Mouse (Mus musculus) heart, adult 2 months (tissue): ENCODE data around the gene Hdac1. TPM values are rescaled to one million over a fixed set of nuclear protein-coding genes. Genes with fewer than 3 reads are reported as not detected.

ENCODE experiments used
- DNase-seq, 2 experiments: peaks; one replicate each; pipeline ENCODE4 v3.0.0; 2021
- H3K27ac ChIP-seq: fragments of 200-600 bp; 2 replicates; pipeline ENCODE4 v1.8.1; 2022
- H3K27me3 ChIP-seq: fragments of 200-500 bp; 2 replicates; pipeline ENCODE4 v1.6.1; 2012; ENCODE audit warnings: mild to moderate bottlenecking, low read length, inconsistent platforms, mixed read lengths; ENCODE audit not compliant: control insufficient read depth, insufficient read depth
- H3K36me3 ChIP-seq: fragments of 200-500 bp; 2 replicates; pipeline ENCODE4 v1.6.1; 2012; ENCODE audit warnings: low read length, inconsistent platforms; ENCODE audit not compliant: control insufficient read depth, insufficient read depth
- H3K4me1 ChIP-seq: fragments of 200-500 bp; 2 replicates; pipeline ENCODE4 v1.6.1; 2011; ENCODE audit warnings: low read length; ENCODE audit not compliant: control insufficient read depth, insufficient read depth
- H3K4me3 ChIP-seq: fragments of 200-600 bp; 2 replicates; pipeline ENCODE4 v1.8.1; 2022
- H3K79me2 ChIP-seq: fragments of 200-500 bp; replicated peaks from 2 replicates; pipeline ENCODE4 v1.6.1; 2012; ENCODE audit warnings: mild to moderate bottlenecking, inconsistent platforms, low read length, moderate library complexity, mixed read lengths; ENCODE audit not compliant: control insufficient read depth, insufficient read depth
- H3K9ac ChIP-seq: fragments of 200-500 bp; 2 replicates; pipeline ENCODE4 v1.6.1; 2012; ENCODE audit warnings: low read depth, mild to moderate bottlenecking, control low read depth, inconsistent platforms, low read length, mixed read lengths
- CTCF ChIP-seq: fragments of 200-600 bp; IDR thresholded peaks from 2 replicates; pipeline ENCODE4 v1.8.1; 2022; ENCODE audit warnings: antibody characterized with exemption, mild to moderate bottlenecking, moderate library complexity
- EP300 ChIP-seq: fragments of 200-500 bp; IDR thresholded peaks from 2 replicates; pipeline ENCODE4 v1.6.1; 2011; ENCODE audit warnings: low read depth, low read length, control low read depth; ENCODE audit not compliant: insufficient read depth
- POLR2A ChIP-seq: fragments of 200-500 bp; IDR thresholded peaks from 2 replicates; pipeline ENCODE4 v1.6.1; 2011; ENCODE audit warnings: mild to moderate bottlenecking, low read depth, low read length, control low read depth; ENCODE audit not compliant: insufficient read depth
- WGBS: fragments of 180-500 bp; shearing (Covaris S2); methylation state at CpG from one replicate; pipeline ENCODE4 v1.1.7; 2018; 5-methylcytosine and 5-hydroxymethylcytosine counted together
- intact Hi-C: fragments of 180-260 bp; cut with DNase I; formaldehyde crosslinking; loops from one replicate; pipeline ENCODE4 v1.15.1; 2025
- polyA plus RNA-seq: library from polyadenylated mRNA; depleted of rRNA; stranded (reverse); fragments of >200 nt; gene quantifications from 2 replicates; pipeline ENCODE4 v1.2.3, GENCODE M21; 2012
- total RNA-seq, 2 experiments: library from RNA; stranded (reverse); gene quantifications; 2 replicates each; pipeline ENCODE4 v1.2.3; 2021

Hdac1 gene
- total and polyA plus RNA-seq, 3 experiments: 15.7 to 17.9 (median 16.1) TPM

DNA sequence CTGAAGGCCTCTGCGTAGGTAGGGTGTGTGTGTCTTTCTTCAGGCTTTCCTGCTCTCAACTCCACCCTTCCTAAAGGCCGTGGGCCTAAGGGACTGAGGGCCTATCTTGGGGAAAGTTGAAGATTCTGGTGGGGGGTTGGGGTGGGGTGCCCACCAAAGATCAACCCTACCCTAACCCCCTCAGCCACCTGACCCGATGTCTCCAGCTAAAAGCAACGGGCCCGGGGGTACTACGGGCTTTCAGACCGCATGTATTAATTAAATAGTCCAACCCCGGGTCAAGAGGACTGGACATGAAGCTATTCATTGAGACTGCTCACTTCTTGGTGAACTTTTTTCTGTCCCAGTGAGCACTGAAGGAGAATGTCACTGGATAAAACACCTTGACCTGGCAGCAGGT lies 42.5 kb downstream of the Hdac1 start:
- no peaks in the 10 kb centered on the region for H3K27me3 ChIP-seq
- no peak overlapping the region; the same call in 1 of the 2 replicates for H3K9ac ChIP-seq
- no peak overlapping the region; the same call in 1 of the 2 replicates for H3K4me3 ChIP-seq
- H3K27ac ChIP-seq: peak overlapping the region; percentile 90
- intact Hi-C loops: loop anchor here (2.0 kb wide), 1 partner anchor 15 kb away; no protein-coding TSS in a partner anchor
- 73% methylated on average over 8 of the region's 8 CpGs for WGBS
- H3K4me1 ChIP-seq: peaks cover 8% of the 10 kb centered on the region
- no peaks in the 10 kb centered on the region for H3K79me2 ChIP-seq
- no peak for TF ChIP-seq CTCF
- TF ChIP-seq EP300: no peak
- TF ChIP-seq POLR2A: no peak
- DNase-seq: no peak
- no peaks in the 10 kb centered on the region for H3K36me3 ChIP-seq

DNA sequence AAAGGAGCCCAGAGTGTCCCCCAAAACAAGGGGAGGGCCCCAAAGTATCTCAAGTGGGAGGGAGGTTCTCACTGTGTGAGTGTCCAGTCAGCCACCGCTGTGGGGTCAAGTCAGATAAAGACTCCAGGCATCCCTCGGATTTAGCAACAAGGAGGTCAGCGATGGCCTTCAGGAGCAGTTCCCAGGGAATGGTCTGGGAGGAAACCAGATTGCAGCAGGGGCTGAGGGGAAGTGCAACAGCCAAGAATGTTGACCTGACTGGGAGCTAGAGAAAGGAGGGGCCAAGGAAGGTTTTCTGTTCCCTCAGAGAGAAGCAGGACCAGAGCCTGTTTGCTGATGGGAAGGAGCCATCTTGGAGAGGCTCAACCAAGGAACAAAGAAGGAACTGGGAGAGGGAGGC lies 43.6 kb downstream of the Hdac1 start:
- intact Hi-C loops: no loop called here
- H3K4me1 ChIP-seq: peaks cover 8% of the 10 kb centered on the region
- no peak overlapping the region for H3K27ac ChIP-seq

DNA sequence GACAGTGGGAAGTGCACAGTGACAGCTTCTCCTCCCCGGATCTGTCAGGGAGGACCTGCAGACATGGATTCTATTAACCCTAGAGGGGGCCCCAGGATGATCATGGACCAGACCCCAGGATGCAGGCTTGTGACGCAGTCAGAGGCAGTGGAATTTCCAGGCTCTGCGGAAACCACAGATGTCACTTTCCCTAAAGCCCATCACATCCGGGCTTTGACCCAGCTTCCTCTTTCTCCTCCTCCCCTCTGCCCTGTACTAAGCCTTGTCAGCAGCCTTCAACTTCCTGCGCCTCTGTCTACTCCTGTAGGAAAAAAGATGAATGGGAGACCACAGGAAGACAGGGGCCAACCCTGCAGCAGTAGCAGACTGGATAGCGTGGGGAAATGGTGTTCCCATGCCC lies 45.9 kb downstream of the Hdac1 start:
- peaks cover 8% of the 10 kb centered on the region for H3K4me1 ChIP-seq
- peak; percentile 47 to 60 for DNase-seq
- no peak for TF ChIP-seq CTCF
- TF ChIP-seq EP300: no peak
- TF ChIP-seq POLR2A: no peak
- no peak overlapping the region for H3K9ac ChIP-seq
- peak overlapping the region; percentile 28 for H3K27ac ChIP-seq
- H3K36me3 ChIP-seq: no peaks in the 10 kb centered on the region
- H3K27me3 ChIP-seq: peaks cover under 1% of the 10 kb centered on the region; the same call in 1 of the 2 replicates
- 19% methylated on average over 6 of the region's 6 CpGs for WGBS
- no peak overlapping the region for H3K4me3 ChIP-seq
- H3K79me2 ChIP-seq: no peaks in the 10 kb centered on the region
- intact Hi-C loops: no loop called here

More for the DNA sequence above, 43.6 kb downstream of the Hdac1 start:
- Histone ChIP-seq H3K9ac (no peak overlapping the region), H3K36me3 (no peaks in the 10 kb centered on the region), H3K27me3 (no peaks in the 10 kb centered on the region), H3K79me2 (no peaks in the 10 kb centered on the region), H3K4me3 (no peak overlapping the region)
- no peak for DNase-seq
- TF ChIP-seq CTCF: no peak
- TF ChIP-seq POLR2A: no peak
- TF ChIP-seq EP300: no peak
- 24% methylated on average over 3 of the region's 3 CpGs for WGBS

DNA sequence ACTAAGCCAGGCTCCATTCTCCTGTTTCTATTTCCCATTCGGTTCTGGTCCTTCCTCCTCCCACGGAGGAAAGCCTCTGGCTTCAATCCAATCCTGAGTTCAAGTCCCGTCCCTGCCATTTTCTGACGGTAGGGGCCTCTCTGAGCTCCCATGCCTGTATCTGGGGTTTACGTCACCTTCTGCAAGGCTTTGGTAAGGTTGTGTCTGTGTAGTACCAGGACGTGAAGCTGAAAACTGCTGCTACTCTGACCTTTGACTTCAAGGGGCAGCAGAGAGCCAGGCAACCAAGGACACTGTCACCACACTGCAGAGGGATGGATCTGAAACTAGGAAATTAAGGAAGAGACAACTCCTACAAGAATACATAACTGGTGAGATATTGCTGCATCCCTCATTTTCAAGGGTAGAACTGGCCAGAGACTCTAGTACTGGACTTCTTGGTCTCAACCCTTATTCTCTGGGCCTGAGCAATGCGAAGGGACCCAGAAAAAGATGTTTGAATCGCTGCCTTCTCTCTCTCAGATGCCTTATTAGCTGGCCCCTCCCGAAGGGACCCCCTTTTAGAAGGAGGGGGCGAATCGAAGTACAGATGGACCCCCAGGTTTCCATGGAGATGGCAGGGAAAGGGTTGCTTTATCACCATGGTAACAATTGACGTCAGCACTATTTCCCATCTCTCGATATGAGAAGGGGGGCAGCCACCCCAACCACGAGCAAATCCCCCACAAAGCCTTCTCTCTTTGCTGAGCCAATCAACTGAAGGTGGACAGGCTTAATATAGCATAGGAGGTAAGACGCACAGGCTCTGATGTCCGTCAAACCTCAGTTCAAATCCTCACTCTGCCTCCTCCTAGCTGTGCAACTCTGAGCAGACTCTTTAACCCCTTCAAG lies 46.6 kb downstream of the Hdac1 start:
- 26% methylated on average over 16 of the region's 16 CpGs for WGBS
- Histone ChIP-seq H3K27ac (peak overlapping the region; percentile 28), H3K4me1 (peaks cover 8% of the 10 kb centered on the region)

DNA sequence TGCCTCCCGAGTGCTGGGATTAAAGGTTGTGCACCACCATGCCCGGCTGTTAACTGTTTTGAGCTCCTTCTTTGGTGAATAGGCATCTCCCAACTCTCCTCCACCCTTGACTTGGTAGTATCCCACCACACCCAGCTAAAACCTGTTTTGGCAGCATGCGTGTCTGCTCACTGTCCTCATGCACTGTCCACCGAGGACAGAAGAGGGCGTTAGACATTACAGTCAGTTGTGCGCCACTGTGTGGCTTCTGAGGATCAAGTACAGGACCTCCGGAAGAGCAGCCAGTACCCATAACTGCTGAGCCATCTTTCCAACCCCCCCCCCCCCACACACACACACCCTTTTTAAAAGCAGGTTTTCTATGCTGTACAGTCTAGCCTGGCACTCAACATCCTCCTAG lies 47.8 kb downstream of the Hdac1 start:
- no peak overlapping the region for H3K27ac ChIP-seq
- no peaks in the 10 kb centered on the region for H3K79me2 ChIP-seq
- no peak overlapping the region for H3K9ac ChIP-seq
- intact Hi-C loops: no loop called here
- DNase-seq: no peak
- H3K27me3 ChIP-seq: peaks cover 2% of the 10 kb centered on the region
- 56% methylated on average over 7 of the region's 7 CpGs for WGBS
- no peaks in the 10 kb centered on the region for H3K36me3 ChIP-seq
- TF ChIP-seq POLR2A (no peak), CTCF (peak; percentile 26; the same call in 1 of the 2 replicates), EP300 (no peak)
- no peak overlapping the region for H3K4me3 ChIP-seq
- H3K4me1 ChIP-seq: peaks cover 8% of the 10 kb centered on the region

More for the DNA sequence above, 46.6 kb downstream of the Hdac1 start:
- Histone ChIP-seq H3K36me3 (no peaks in the 10 kb centered on the region), H3K79me2 (no peaks in the 10 kb centered on the region), H3K9ac (no peak overlapping the region), H3K4me3 (no peak overlapping the region), H3K27me3 (peaks cover 2% of the 10 kb centered on the region)
- intact Hi-C loops: no loop called here
- no peak for TF ChIP-seq EP300
- no peak for TF ChIP-seq POLR2A
- TF ChIP-seq CTCF: peak; percentile 50
- DNase-seq: peak in 1 of 2 experiments; percentile 39
